Mouse (Mus musculus): ENCODE measurements around the gene Edn2. TPM values are rescaled to one million over a fixed set of nuclear protein-coding genes. Genes with fewer than 3 reads are reported as not detected.
A peak's percentile ranks its signal among the peaks of the same experiment; 100 is the strongest.

The Edn2 gene
- not detected in 2 replicates for total RNA-seq (2021)
- long read RNA-seq, experiment 1, result 0 reads
- long read RNA-seq, experiment 2, result 0 reads

DNA sequence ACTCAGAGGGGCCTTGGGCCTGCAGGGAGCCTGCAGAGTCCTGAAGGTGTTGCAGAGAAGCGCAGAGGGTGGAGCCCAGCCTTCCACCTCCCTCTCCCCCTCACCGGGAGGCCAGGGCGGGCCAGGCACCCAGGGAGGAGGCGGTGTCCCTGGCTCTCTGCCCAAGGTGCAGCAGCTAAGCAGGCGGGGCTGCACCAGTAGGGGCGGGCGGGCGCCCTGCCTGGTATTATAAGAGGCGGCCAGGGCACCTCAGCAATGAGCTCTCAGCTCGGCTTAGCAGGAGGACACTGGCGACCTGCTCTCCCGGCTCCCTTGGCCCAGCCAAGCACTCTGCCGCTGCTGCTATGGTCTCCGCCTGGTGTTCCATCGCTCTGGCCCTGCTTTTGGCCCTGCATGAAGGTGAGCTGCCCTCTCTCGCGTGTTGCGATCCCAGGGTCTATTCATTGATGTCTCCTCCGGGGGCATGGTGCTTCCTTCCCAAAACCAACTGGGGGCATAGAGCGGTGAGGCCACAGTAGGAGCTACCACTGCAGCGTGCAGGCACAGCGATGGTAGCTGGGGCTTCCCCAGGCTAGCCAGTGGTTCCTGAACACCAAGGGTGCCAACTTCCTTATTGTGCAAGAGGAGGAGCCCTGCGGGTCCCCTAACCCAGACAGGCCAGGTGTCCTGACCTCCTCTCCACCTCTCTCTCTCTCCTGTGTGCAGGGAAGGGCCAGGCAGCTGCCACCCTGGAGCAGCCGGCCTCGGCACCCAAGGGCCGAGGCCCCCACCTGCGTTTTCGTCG, at the start of gene Edn2:
Gene Edn2, plus strand, starts transcription at position 41 of the 784 bp plus-strand sequence.
- DNase-seq, result peak; percentile 93

DNA sequence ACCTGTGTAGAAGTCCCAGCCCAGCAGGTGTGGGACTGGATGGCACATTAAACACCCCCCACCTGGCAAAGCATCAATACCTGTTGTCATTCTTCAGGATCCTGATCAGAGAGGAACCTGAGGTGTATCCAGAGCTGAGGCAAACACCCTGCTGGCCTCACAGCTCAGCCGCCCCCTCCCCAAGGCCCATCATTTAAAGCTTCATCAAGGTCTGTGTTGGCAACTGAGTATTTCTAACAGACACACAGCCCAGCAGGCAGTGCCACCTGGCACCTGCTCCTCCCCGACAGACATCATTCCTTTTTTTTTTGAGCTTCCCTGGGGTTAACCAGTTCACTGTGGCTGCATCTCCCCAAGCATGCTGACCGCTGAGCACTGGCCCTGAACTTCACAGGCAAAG, 45.5 kb upstream of the Edn2 start:
- no peak for DNase-seq

DNA sequence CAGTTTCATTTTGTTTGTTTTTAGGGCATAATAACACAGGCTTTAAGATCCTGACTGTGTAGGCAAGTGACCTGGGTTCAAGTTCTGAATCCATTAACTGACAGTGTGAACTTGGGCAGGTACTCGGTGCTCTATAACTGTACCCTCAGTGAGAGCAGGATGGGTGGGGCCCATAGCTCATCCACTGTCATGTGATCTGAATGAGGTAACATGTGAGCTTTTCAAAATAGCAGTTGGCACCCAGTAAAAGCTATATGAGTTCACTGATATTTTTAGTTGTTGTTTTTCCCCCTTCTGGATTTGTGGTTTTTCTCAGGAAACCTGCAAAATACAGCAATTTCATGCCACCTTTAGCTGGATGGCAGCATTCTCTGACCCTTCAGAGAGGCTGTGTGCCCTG, 44.7 kb upstream of the Edn2 start:
- DNase-seq, result no peak

DNA sequence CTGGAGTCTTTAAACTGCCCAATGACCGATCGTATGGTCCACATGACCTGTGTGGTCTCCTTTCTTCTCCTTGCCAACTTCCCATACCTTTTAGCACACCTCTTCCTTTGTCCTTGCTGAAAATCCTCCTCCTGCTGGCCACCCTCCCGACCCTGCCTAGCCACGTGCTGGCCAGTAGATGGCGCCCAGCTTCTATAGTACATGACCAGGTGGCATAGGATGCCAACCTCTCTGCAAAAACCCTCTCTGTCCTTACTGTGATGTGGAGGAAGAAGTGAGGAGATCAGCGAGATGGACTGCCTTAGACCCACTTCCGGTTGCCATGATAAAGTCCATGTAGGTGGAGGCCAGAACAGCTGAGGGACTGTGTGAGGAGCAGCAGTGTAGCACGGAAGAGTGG, 40.7 kb upstream of the Edn2 start:
- peak; percentile 83 for DNase-seq

DNA sequence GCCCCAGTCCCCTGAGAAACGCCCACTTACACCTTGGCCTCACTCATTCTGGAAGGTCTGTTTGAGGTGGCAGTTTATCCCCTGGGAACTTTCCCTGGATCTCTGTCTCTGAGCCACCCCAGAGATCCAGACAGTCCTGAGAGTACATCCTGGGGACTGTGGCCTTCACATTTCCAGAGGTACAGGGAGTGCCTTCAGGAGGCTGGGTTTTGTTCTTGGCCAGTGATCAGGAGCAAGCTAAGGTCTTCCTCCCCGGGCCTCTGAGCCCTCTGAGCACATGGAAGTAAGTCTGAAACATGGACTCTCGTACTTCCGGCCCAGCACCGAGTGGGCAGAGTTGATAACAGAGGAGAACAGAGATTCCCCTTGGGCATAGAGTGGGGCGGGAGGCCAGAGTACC, 36.4 kb upstream of the Edn2 start:
- no peak for DNase-seq

DNA sequence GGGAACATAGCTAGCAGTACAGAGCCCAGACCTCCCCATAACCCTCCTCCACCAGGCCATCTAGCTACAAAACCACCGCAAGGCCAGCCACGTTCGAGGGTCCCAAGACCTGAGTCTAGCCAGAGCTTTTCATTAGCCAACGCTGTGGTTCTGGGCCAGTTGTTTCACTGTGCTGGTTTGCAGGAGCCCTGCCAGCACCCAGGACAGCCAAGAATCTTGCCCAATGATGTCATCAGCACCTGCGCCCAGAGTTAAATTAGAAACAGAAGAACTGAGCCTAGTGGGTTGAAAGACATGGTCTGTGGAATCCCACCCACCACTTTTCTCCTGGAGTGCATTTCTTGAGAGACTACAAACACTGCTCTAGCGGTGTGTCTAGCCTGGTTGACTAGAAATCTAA, 35.0 kb upstream of the Edn2 start:
- DNase-seq, result peak; percentile 48

DNA sequence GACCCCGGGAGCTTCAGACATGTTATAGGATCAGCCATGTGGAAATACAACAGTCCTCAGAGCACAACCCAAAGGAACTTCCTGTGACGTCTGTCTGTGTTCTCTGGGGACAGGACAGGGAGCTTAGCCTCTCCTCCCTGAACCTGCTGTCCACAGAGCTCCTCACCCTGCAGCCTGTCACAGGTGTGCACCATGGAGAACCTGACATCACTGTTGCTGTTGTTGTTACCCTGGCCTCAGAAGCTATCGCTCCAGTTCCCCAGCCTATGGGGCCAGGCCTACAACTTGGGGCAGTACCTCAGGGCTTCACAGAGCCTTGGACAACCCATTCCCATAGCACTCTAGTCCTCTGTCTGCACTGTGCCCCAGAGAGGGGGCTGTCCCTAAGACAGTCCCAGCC, 33.7 kb upstream of the Edn2 start:
- DNase-seq, result no peak

DNA sequence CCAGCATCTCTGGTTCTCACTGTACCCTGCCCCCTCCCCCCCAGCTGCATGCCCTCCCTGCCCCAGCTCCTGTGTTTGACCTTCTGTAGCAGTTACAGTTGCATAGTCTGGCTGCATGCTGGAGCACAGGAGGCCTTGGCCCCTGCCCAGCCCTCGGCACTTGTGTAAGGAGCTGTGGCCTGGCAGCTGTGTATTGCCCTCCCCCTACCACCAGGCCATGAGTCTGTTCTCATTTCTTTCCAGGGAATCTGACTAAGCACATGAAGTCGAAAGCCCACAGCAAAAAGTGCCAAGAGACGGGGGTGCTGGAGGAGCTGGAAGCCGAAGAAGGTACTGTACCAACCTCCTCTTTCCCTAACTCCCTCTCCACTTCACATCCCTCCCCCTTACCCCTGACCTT, 33.0 kb upstream of the Edn2 start:
- DNase-seq, result peak; percentile 89

DNA sequence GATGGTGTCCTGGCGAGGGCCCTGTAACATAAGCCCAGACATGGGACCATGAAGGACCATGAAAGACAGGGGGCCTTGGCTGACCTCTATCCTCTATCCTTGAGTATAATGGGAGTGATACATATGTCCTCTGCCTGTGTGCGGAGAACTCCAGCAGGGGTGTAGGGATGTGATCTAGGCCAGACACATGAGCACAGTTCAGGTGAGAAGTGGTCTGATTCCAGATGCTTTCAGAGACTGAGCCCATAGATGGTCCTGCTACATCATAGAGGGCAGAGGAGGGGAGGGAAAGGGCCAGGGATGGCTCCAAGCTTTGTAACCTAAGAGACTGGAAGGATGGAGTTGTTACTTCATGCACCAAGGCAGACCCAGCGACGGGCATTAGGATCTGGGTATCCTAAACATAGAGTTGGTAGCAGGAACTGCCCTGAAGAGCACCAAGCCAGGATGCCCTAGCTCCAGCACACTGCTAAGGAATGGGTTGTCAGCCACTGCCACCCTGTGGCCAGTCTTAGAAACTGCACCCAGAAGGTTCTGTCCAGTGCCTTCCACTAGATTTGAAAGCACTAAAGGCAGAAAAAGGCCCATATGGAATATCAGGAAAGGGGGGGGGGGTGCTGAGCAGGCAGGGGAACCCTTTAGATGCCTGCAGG, 31.6 kb upstream of the Edn2 start:
- peak; percentile 75 for DNase-seq

DNA sequence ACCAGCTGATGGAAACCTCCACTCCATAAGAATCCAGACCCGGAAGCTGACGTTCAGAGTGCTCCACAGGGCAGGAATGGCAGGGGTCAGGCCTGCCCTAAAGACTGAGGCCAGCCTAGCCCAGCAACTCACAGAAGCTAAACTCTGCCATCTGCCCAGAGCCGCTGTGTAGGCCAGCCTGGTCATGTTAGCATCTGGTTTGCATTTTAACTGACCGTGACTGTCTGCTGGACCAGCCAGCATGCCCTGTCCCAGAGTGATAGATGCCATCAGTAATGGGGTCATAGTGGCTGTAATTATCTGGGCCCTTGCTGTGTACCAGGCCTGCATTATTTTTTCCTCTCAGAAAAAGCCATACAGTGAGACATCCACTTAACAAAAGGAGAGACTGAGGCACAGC, 30.1 kb upstream of the Edn2 start:
- DNase-seq, result no peak

DNA sequence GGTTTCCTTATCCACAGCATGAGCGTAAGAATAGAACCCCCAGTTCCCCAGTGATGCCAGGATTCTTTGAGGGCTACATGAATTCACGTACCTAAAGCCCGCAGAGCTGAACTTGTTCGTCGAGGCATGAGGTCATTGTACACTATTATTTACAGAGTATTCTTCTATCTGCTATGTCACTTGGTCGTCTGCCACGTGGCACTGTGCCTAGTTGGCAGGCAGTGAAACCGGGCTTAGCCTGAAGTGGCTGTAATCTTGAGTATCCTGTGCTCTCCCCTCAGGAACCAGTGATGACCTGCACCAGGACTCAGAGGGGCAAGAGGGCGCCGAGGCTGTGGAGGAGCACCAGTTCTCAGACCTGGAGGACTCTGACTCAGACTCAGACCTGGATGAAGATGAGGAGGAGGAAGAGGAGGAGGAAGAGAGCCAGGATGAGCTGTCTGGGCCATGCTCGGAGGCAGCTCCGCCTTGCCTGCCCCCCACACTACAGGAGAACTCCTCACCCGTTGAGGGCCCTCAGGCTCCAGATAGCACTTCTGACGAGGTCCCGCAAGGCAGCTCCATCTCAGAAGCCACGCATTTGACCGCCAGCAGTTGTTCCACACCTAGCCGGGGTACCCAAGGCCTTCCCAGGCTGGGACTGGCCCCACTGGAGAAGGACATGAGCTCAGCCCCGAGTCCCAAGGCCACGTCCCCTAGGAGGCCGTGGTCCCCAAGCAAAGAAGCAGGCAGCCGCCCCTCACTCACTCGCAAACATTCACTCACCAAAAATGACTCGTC, 29.4 kb upstream of the Edn2 start:
- peak; percentile 96 for DNase-seq

DNA sequence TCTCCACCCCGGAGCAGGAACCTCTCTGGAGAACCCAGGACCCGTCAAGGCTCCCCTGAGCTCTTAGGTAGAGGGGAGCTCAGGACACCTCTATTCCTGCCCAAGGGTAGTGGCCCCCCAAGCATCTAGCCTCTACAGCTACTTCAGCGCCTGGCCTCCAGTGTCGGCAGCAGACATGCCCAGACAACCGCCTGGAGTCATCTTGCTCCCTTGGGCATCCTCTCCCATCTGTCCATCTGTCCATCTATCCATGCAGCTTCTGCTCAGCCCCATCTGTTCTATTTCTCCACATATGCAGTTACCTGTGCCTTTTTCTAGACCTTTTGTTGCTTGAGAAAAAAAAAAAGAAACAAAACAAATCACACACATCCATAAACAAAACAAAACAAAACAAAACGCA, 26.8 kb upstream of the Edn2 start:
- no peak for DNase-seq

DNA sequence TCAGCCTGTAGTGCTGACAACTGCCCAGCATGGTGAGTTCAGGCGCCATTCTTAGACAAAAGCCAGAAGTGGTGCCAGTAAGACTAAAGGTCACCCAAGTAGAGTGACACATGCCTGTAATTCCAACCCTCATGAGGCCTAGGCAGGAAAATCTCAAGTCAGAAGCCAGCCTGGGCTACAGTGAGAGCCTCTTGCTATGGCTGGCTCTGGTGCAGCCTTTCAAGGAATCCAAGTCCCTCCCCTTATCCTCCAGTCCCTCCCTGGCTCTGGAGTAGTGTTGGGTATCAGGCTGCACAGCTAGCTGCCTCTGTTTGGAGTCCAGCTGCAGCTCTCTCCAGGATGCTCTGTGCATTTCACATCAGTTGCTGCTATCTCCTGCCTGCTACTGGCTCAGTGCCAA, 19.2 kb upstream of the Edn2 start:
- no peak for DNase-seq

DNA sequence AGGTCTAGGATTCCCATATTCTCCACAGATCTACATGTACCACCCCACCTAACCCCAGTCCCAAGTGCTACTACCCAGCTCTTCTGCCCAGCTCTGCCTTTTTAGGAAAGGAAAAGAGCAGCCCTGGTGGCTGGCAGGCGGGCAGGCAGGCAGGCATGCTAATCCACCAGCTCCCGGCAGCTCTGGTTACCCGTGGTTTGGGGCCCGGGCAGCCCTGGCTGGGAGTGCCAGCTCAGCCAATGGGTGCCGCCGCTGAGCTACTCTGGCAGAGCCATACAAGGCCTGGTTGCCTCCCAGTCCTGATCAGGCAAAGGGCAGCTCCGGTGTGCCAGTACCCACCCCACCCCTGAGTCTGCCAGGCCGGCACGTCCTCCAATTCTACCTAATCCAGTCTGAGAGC, 18.1 kb upstream of the Edn2 start:
- DNase-seq, result no peak

DNA sequence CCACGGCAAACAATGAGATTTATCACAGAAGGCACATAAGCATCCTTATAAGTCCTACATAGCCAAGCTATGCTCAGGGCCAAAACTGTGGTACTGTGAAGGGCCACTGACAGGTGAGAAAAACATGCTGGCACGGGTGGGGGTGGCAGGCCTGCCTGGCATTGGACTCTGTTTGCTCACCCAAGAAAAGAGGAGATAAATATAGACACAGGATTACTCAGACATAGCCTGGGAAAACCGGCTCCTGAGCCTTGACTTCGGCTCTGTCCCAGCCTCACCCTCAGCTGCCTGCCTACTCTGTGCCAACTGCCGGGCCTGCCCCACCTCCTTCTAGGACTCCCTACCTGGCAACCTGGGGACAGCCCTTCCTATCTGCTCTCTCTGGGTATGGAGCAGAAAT, 16.7 kb upstream of the Edn2 start:
- peak; percentile 36 for DNase-seq

DNA sequence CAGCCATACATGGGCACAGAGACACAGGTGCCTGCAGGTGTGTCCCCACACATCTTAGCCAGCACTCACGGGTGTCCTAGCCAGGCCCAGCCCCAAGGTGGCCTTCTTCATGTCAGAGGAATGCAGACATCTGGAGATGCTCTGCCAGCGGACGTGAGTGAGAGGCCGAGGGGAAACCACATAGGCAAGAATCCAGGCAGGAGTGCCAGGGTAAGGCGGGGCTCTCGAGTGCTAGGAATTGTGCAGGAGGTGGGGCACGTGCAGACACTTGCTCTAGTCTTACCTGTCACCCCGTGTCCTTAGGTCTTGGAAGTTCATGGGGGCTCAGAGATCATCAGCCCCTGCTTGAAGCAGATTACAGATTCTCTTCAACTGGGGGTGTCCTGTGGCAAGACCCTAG, 15.1 kb upstream of the Edn2 start:
- DNase-seq, result no peak

DNA sequence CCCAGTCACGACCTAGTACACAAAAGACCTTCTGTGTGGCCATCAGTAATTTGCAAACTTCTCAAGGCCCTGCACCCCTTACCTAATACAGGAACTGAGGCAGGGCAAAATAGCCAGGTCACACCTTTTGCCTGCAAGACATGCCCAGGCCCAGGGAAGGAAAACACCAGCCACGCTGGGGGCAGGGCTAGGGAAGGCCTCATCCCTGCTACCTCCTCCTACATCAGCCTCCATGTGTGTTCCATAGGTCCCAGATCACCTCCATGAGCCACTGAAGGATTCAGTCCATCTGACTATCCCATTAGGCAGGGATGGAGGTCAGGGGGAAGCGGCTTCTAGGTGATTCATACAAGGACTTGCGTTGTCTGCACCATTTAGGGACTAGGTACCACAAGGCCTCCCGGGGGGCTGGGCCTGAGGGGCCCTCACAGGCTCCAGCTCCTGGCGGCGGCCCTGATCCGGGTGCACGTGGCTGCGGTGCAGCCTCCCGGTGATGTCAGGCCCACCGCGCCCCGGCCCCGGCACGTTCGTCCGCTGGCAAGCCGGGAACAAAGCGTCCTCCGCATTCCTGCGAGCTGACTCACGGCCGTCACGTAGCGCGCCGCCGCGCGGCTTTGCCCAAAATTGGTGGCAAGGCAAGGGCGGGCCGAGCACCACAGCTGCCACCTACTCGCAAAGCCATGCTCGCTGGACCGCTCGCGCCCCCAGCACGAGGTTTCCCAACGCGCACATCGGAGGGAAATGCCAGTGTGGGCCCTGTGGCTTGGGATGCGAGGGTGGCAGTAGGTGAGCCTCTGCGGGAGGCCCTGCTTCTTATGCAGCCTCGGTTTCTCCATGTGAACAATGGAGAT, 12.5 kb upstream of the Edn2 start:
- DNase-seq, result peak; percentile 94

DNA sequence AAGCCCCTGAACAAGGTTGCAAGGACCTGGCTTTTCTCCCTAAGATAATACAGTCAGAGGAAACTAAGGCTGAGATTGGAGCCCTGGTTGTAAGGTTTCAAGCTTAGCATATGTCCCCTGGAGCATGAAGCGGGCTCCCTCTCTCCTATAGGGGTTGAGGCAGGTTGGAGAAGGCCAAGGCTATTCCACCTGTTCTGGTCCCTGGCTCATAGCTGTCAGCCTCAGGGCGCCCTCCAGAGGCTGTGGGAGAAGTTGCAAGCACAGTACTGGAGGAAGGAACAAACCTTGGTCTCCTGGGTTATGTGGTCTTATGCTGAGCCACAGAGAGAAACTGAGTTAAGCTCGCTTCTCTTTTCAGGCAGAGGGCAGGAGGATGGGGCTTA, 11.9 kb upstream of the Edn2 start:
- DNase-seq, result peak; percentile 40

DNA sequence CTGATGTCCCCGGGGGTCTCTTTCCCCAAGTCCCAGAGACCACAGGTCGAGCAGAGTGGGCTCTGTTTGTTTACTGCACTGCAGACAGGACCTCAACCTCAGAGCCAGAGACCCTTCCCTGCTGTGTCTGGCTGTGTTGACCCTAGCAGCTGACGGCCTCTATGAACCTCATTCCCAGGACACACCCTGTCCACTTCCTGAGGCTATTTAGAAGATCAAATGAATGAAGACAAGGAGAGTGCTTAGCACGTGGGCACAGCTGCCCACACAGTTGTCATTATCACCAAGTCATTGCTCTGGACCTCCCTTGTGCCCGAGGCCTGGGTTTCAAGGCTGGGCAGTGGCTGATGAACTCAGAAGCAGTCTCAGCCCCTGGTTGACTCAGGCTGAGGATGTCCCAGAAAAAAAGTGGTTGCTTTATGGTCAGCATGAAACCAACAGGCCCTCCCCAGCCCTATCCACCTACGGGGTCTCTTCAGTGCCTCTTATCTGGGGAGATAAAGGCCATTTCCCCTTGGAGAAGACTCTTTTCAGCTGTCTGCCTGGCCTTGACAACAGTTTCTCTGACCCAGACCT, 10.6 kb upstream of the Edn2 start:
- peak; percentile 42 for DNase-seq

DNA sequence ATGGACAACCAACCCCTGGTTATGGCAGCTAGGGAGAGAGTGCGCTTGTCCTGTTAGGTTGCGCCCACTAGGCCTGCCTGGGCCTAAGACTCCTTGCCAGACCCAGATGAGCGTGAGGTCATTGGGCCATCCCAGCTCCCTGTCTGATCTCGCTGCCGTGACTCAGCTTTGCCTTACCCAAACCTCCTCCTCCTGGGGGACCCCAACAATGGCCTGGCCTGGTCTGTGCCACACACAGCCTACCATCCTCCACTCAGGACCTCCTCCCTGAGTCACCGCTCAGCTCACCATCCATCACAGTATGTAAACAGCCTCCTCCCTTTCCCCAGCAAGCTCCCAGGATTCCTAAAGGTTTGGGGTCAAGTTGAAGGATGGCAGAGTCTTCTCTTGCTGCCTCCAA, 9.1 kb upstream of the Edn2 start:
- DNase-seq, result no peak

DNA sequence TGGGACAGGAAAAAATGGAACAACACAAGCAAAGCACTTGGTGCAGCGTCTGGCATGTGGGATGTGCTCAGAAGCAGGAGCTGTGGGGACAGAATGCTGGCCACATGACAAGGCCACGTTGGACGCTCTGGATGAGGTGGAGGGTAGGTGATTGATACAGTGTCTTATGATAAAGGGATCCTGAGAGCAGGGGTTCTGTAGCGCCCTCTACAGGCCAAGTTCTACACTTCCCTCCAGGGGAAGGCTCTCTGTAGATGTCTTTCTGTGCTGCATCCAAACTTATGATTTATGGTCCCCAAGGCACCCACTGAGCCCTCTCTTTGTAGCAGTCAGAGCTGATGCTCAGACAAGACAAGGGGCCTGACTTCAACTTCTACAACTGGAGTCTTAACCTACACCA, 8.4 kb upstream of the Edn2 start:
- DNase-seq, result no peak

DNA sequence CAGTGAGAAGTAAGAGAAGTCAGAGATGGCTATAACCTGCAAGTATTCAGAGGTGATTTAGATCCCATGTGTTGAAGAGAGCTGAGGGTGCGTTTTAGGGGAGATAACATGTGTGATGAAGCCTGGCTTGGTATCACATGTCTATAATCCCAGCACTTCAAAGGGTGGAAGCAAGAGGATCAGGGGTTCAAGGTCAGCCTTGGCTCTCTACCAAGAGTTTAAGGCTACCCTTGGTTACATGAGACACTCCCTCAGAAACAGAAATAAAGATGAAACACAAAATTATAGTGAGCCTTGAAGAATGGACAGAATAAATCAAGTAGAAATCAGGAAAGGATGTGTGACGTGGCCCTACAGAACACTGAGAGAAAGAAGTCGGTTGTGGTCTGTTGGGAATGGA, 7.3 kb upstream of the Edn2 start:
- peak; percentile 59 for DNase-seq

Data from adrenal gland, postnatal 14 days (tissue).